Mouse (Mus musculus) kidney, embryonic 14.5 days (tissue): Measurements from ENCODE around the gene Lingo2. TPM values are rescaled to one million over a fixed set of nuclear protein-coding genes. Genes with fewer than 3 reads are reported as not detected.

Experiments
- ATAC-seq: fragments of 200-750 bp; cut with Nextera tagmentation; 2 replicates; pipeline ENCODE4 v1.8.0; 2017; ENCODE audit warnings: moderate number of reproducible peaks, mild to moderate bottlenecking, moderate TSS enrichment, moderate library complexity; ENCODE audit not compliant: low FRiP score, low TSS enrichment
- H3K27ac ChIP-seq: fragments of 300-500 bp; sonication (generic); 2 replicates; pipeline ENCODE4 v1.5.1; 2014; ENCODE audit warnings: low read depth, mild to moderate bottlenecking, low read length, moderate library complexity, mixed read lengths
- H3K27me3 ChIP-seq: fragments of 300-500 bp; sonication (generic); 2 replicates; pipeline ENCODE4 v1.6.1; 2014; ENCODE audit warnings: mild to moderate bottlenecking, low read length; ENCODE audit not compliant: control insufficient read depth, insufficient read depth
- H3K36me3 ChIP-seq: fragments of 300-500 bp; sonication (generic); 2 replicates; pipeline ENCODE4 v1.6.1; 2014; ENCODE audit warnings: low read length, mixed read lengths; ENCODE audit not compliant: control insufficient read depth, insufficient read depth
- H3K4me1 ChIP-seq: fragments of 300-500 bp; sonication (generic); 2 replicates; pipeline ENCODE4 v1.6.1; 2014; ENCODE audit warnings: low read length, mixed read lengths; ENCODE audit not compliant: control insufficient read depth, insufficient read depth
- H3K4me2 ChIP-seq: fragments of 300-500 bp; sonication (generic); replicated peaks from 2 replicates; pipeline ENCODE4 v1.6.1; 2014; ENCODE audit warnings: low read depth, mild to moderate bottlenecking, low read length
- H3K4me3 ChIP-seq: fragments of 300-500 bp; sonication (generic); 2 replicates; pipeline ENCODE4 v1.5.1; 2014; ENCODE audit warnings: mild to moderate bottlenecking, low read length
- H3K9ac ChIP-seq: fragments of 300-500 bp; sonication (generic); 2 replicates; pipeline ENCODE4 v1.6.1; 2014; ENCODE audit warnings: low read depth, mild to moderate bottlenecking, low read length, moderate library complexity
- H3K9me3 ChIP-seq: fragments of 300-500 bp; sonication (generic); 2 replicates; pipeline ENCODE4 v1.6.1; 2016; ENCODE audit warnings: low read length; ENCODE audit not compliant: control insufficient read depth
- WGBS: fragments of 180-500 bp; shearing (Covaris S2); extraction: QIAGEN DNeasy Blood & Tissue Kit; methylation state at CpG from one replicate; pipeline ENCODE4 v1.1.7; 2014; 5-methylcytosine and 5-hydroxymethylcytosine counted together
- polyA plus RNA-seq: library from polyadenylated mRNA; unstranded; fragments of >200 nt; fragmentation: Nextera tagmentation; extraction: Ambion mirVana; gene quantifications from 2 replicates; pipeline ENCODE4 v1.2.1, GENCODE M21; 2014

Lingo2 gene
- polyA plus RNA-seq, 1 experiment from 2014 or later = 0.41 TPM

- H3K4me3 ChIP-seq = no peak overlapping the region
- no peak overlapping the region for H3K27ac ChIP-seq
- ATAC-seq = no peak
- H3K9ac ChIP-seq = no peak overlapping the region
- H3K4me1 ChIP-seq = no peaks in the 10 kb centered on the region
- H3K27me3 ChIP-seq = no peaks in the 10 kb centered on the region
- no peaks in the 10 kb centered on the region for H3K9me3 ChIP-seq
- no peak overlapping the region for H3K4me2 ChIP-seq
- H3K36me3 ChIP-seq = no peaks in the 10 kb centered on the region
- WGBS = 56% methylated on average over 5 of the region's 5 CpGs
Measured at GRCm38 (mm10) chr4:36426192-36426591, 525.4 kb downstream of the Lingo2 start.

- no peak for ATAC-seq
- H3K4me3 ChIP-seq = no peak overlapping the region
- no peaks in the 10 kb centered on the region for H3K9me3 ChIP-seq
- H3K27me3 ChIP-seq = no peaks in the 10 kb centered on the region
- H3K4me1 ChIP-seq = no peaks in the 10 kb centered on the region
- no peaks in the 10 kb centered on the region for H3K36me3 ChIP-seq
- 93% methylated on average over 3 of the region's 3 CpGs for WGBS
- H3K9ac ChIP-seq = no peak overlapping the region
- no peak overlapping the region for H3K27ac ChIP-seq
- H3K4me2 ChIP-seq = no peak overlapping the region
Measured at GRCm38 (mm10) chr4:36407350-36407749, 544.2 kb downstream of the Lingo2 start.

- Histone ChIP-seq H3K4me1 (no peaks in the 10 kb centered on the region), H3K27me3 (no peaks in the 10 kb centered on the region), H3K9ac (no peak overlapping the region), H3K4me3 (no peak overlapping the region), H3K4me2 (no peak overlapping the region), H3K27ac (no peak overlapping the region), H3K9me3 (no peaks in the 10 kb centered on the region), H3K36me3 (no peaks in the 10 kb centered on the region)
- ATAC-seq = no peak
- 93% methylated on average over 3 of the region's 3 CpGs for WGBS
Measured at GRCm38 (mm10) chr4:36368925-36369324, 582.6 kb downstream of the Lingo2 start.

- H3K27ac ChIP-seq = no peak overlapping the region
- no peak overlapping the region for H3K4me3 ChIP-seq
- 77% methylated on average over 2 of the region's 2 CpGs for WGBS
- ATAC-seq = no peak
- H3K9ac ChIP-seq = no peak overlapping the region
- no peaks in the 10 kb centered on the region for H3K36me3 ChIP-seq
- H3K4me2 ChIP-seq = no peak overlapping the region
- H3K9me3 ChIP-seq = no peaks in the 10 kb centered on the region
- H3K27me3 ChIP-seq = no peaks in the 10 kb centered on the region
- no peaks in the 10 kb centered on the region for H3K4me1 ChIP-seq
Measured at GRCm38 (mm10) chr4:36354401-36354800, 597.1 kb downstream of the Lingo2 start.

- no peak overlapping the region for H3K4me3 ChIP-seq
- no peak overlapping the region for H3K9ac ChIP-seq
- H3K36me3 ChIP-seq = no peaks in the 10 kb centered on the region
- H3K27ac ChIP-seq = no peak overlapping the region
- H3K9me3 ChIP-seq = no peaks in the 10 kb centered on the region
- no peak overlapping the region for H3K4me2 ChIP-seq
- H3K4me1 ChIP-seq = no peaks in the 10 kb centered on the region
- H3K27me3 ChIP-seq = no peaks in the 10 kb centered on the region
- 88% methylated on average over 1 of the region's 1 CpGs for WGBS
- ATAC-seq = no peak
Measured at GRCm38 (mm10) chr4:36331741-36332140, 619.8 kb downstream of the Lingo2 start.

GRCm38 (mm10) chr4:36325603-36326002 lies 625.9 kb downstream of the Lingo2 start:
- H3K27me3 ChIP-seq = no peaks in the 10 kb centered on the region
- H3K4me2 ChIP-seq = no peak overlapping the region
- H3K4me3 ChIP-seq = no peak overlapping the region
- no peaks in the 10 kb centered on the region for H3K4me1 ChIP-seq
- no peak for ATAC-seq
- H3K9ac ChIP-seq = no peak overlapping the region
- H3K9me3 ChIP-seq = no peaks in the 10 kb centered on the region
- H3K27ac ChIP-seq = no peak overlapping the region
- H3K36me3 ChIP-seq = no peaks in the 10 kb centered on the region

- no peak for ATAC-seq
- Histone ChIP-seq H3K4me2 (no peak overlapping the region), H3K4me1 (no peaks in the 10 kb centered on the region), H3K36me3 (no peaks in the 10 kb centered on the region), H3K9ac (no peak overlapping the region), H3K4me3 (no peak overlapping the region), H3K27me3 (no peaks in the 10 kb centered on the region), H3K9me3 (no peaks in the 10 kb centered on the region), H3K27ac (no peak overlapping the region)
- WGBS = 84% methylated on average over 2 of the region's 2 CpGs
Measured at GRCm38 (mm10) chr4:36313067-36313466, 638.5 kb downstream of the Lingo2 start.

GRCm38 (mm10) chr4:36311431-36311830 lies 640.1 kb downstream of the Lingo2 start:
- ATAC-seq = no peak
- no peak overlapping the region for H3K4me2 ChIP-seq
- H3K27me3 ChIP-seq = no peaks in the 10 kb centered on the region
- no peak overlapping the region for H3K9ac ChIP-seq
- no peaks in the 10 kb centered on the region for H3K9me3 ChIP-seq
- H3K36me3 ChIP-seq = no peaks in the 10 kb centered on the region
- H3K27ac ChIP-seq = no peak overlapping the region
- WGBS = 76% methylated on average over 6 of the region's 6 CpGs
- no peaks in the 10 kb centered on the region for H3K4me1 ChIP-seq
- H3K4me3 ChIP-seq = no peak overlapping the region

- no peak overlapping the region for H3K4me2 ChIP-seq
- no peak overlapping the region for H3K4me3 ChIP-seq
- no peak overlapping the region for H3K9ac ChIP-seq
- H3K36me3 ChIP-seq = no peaks in the 10 kb centered on the region
- ATAC-seq = no peak
- H3K4me1 ChIP-seq = no peaks in the 10 kb centered on the region
- WGBS = 94% methylated on average over 1 of the region's 1 CpGs
- H3K27me3 ChIP-seq = no peaks in the 10 kb centered on the region
- H3K9me3 ChIP-seq = no peaks in the 10 kb centered on the region
- H3K27ac ChIP-seq = no peak overlapping the region
Measured at GRCm38 (mm10) chr4:36305228-36305627, 646.3 kb downstream of the Lingo2 start.

GRCm38 (mm10) chr4:36289701-36290053 lies 661.9 kb downstream of the Lingo2 start:
- no peak for ATAC-seq
- Histone ChIP-seq H3K27me3 (no peaks in the 10 kb centered on the region), H3K4me3 (no peak overlapping the region), H3K4me2 (peak overlapping the region; percentile 28; the same call in 1 of the 2 replicates), H3K27ac (no peak overlapping the region), H3K4me1 (no peaks in the 10 kb centered on the region), H3K36me3 (no peaks in the 10 kb centered on the region), H3K9ac (no peak overlapping the region), H3K9me3 (no peaks in the 10 kb centered on the region)
- 75% methylated on average over 8 of the region's 8 CpGs for WGBS
